Mouse (Mus musculus) lung, postnatal 4 days (tissue): ENCODE results near the gene Mup1.
"Not testable (repeated sequence)": the region's sequence is repeated elsewhere in the genome, so short reads cannot be mapped to it uniquely, and the experiment has no call there.

Source experiments
- DNase-seq, 2 experiments: peaks; one replicate each; pipeline ENCODE4 v3.0.0; 2021

Mup1 gene

DNA sequence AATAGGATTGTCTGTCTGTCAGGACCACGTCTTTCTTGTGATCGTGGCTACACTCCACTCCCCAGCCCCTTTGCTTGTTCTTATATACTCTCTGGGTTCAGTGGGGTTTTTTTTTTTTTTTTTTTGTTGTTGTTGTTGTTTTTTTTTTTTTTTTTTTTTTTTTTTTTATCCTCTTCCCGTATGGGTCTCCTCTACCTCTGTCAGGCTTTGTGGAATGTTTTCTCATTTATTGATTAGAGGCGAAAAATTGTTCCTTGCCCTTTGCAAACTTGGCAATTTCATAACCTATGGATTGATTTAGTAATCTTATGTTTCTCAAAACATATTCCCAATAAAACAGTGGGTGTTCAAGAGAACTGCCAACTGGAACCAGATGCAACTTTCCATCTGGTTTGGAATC is at the start of gene Mup1:
TSS of gene Mup1 (minus strand) at position 101 of the 400 bp plus-strand sequence.
- DNase-seq, result not testable (repeated sequence)
